Mouse (Mus musculus): ENCODE measurements at regions not wholly inside any gene's neighbourhood (a gene's known extent, or its start where the extent isn't known, plus 50 kb on each side); places are given as distances from the start of the nearest gene placed in this dataset.

DNA sequence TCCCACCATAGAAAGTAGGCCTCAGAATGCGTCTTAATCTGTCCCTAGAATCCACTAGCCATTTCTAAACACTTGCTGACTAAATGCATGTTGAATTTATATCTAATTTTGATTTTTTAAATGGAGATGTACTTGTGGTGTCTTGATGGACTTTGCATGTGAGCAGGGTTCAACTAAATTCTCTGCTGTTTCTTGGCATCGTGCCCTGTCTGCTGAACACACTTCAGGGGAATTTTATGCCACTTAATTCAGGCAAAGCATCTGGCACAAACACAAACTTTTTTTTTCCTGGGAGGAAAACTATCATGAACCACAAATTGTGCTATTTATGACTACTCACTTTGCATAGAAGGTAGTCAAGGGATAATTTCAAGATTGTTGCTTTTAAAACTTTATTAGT is 87.7 kb downstream of the Stc2 start:
- H3K9ac ChIP-seq (ENCODE audit: low read depth, low read length): no peak overlapping the region
- no peaks in the 10 kb centered on the region for H3K36me3 ChIP-seq (ENCODE audit: control insufficient read depth, insufficient read depth)
- ATAC-seq: no peak
- 68% methylated on average over 2 of the region's 2 CpGs for WGBS
- H3K4me1 ChIP-seq (replicated peaks; ENCODE audit: control insufficient read depth, insufficient read depth, low read length): no peaks in the 10 kb centered on the region
- no peak overlapping the region for H3K27ac ChIP-seq (ENCODE audit: low read depth, low read length)
- TF ChIP-seq CTCF (IDR thresholded peaks at IDR 0.05; ENCODE audit: low read depth): no peak
- no peak overlapping the region for H3K4me3 ChIP-seq (ENCODE audit: low read depth, low read length)
- H3K4me2 ChIP-seq (replicated peaks; ENCODE audit: low read depth): no peak overlapping the region
- no peaks in the 10 kb centered on the region for H3K27me3 ChIP-seq (replicated peaks; ENCODE audit: control insufficient read depth, insufficient read depth, low read length)
- no peaks in the 10 kb centered on the region for H3K9me3 ChIP-seq (ENCODE audit: control insufficient read depth)

DNA sequence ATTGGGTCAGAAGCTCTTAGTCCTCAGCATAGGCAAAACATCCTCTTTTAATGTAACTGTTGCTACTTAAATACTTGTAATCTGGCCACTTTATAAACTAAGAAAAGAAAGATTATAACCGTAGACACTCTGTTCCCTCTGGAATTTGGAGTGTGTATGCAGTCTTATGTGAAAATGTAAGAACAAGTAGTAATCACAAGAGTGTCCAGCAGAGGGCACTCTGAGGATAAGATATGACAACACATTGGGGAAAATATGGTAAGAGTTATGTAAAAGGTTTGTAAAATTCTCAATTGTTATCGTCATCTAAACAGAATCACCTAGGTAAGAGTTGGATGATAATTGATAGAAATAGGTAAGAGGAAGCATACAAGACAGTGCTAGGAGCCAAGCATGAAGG is 66.2 kb upstream of the Gm17332 start:
- 8% methylated on average over 2 of the region's 2 CpGs for WGBS
- ATAC-seq: no peak
- H3K9me3 ChIP-seq (ENCODE audit: control insufficient read depth): no peaks in the 10 kb centered on the region
- no peak overlapping the region for H3K4me2 ChIP-seq (replicated peaks; ENCODE audit: low read depth)
- no peaks in the 10 kb centered on the region for H3K36me3 ChIP-seq (ENCODE audit: control insufficient read depth, insufficient read depth)
- no peaks in the 10 kb centered on the region for H3K4me1 ChIP-seq (replicated peaks; ENCODE audit: control insufficient read depth, insufficient read depth, low read length)
- H3K9ac ChIP-seq (ENCODE audit: low read depth, low read length): no peak overlapping the region
- no peak overlapping the region for H3K27ac ChIP-seq (ENCODE audit: low read depth, low read length)
- peak; percentile 85 for TF ChIP-seq CTCF (IDR thresholded peaks at IDR 0.05; ENCODE audit: low read depth)
- no peak overlapping the region for H3K4me3 ChIP-seq (ENCODE audit: low read depth, low read length)
- H3K27me3 ChIP-seq (replicated peaks; ENCODE audit: control insufficient read depth, insufficient read depth, low read length): no peaks in the 10 kb centered on the region
